Mouse (Mus musculus) gastrocnemius, adult 18-20 months (tissue): ENCODE data around the gene Vat1l. TPM values are rescaled to one million over a fixed set of nuclear protein-coding genes. Genes with fewer than 3 reads are reported as not detected.

Experiments used
- DNase-seq: peaks from one replicate; pipeline ENCODE4 v3.0.0; 2021; ENCODE audit warnings: low spot score
- long read RNA-seq, 2 experiments: library from polyadenylated mRNA; stranded (forward); transcript quantifications; one replicate each; pipeline ENCODE4 v2.0.0; 2021
- total RNA-seq, 2 experiments: library from RNA; stranded (reverse); gene quantifications; 2 replicates each; pipeline ENCODE4 v1.2.3; 2021

The Vat1l gene
- under 1 TPM; 0.41 to 0.45 TPM for total RNA-seq
- long read RNA-seq, experiment 1: 0 reads
- long read RNA-seq, experiment 2: 0 reads

DNA sequence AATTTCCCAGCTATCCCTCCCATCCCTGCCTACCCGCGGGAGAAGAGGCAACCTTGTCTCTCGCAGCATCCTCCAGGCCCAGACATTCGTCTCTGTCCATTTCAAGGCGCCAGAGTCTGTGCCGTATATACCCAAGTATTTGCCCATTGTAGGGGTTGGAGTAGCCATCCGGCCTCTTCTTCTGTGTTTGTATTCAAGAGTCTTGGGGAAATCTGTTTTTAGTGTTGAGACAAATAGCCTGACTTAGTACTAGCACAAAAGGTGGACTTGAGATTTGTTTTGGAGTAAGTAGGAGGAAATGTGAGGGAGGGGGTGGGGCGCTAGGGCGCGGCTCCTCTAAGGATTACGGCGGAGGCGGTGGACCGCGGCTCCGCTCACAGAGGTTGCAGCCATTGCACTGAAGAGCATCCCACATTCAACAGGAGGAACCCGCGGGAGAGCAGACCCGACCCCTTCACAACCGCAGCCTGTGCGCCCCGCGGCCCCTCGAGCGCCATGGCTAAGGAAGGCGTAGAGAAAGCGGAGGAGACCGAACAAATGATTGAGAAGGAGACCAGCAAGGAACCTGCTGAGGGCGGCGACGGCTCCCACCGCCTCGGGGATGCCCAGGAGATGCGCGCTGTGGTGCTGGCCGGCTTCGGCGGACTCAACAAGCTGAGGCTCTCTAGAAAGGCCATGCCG, at the start of gene Vat1l:
Vat1l (plus strand) TSS at position 392 of the 681 bp plus-strand sequence.
- DNase-seq: no peak

DNA sequence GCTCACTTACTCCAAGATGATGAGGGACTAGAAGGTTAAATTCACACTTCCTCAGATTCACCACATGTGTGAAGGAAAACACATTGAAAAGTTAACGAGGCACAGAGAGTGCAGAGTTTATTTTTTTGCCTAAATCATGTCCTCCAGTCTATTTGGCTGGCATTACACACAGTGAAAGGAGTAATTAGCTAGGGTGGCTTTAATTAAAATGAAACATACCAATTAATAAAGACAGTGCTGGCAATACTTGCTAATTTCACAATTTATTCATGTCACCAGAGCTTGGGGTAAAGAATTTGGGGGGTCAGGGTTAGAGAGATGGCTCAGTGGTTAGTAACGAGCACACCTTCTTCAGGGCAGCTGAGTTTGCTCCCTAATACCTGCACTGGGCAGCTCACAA, 46.8 kb upstream of the Vat1l start:
- DNase-seq: no peak

DNA sequence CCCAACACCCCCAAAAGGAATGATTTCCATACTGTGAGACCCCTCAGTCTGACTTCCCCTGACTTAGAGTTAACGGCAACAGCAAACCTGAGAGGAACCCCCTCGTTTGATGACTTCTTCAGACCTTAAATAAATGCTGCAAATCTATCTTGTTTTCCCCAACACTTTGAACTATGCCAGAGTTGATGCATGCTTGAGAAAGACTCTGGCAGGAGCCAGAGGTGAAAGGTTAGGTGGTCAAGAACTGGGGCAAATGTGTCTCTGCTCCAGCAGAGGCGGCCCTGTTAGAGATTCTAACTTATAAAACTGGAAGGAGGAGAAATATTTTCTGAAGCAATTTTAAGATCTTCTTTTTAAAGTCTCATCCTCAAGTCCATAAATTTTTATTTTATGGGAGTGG, 45.7 kb upstream of the Vat1l start:
- DNase-seq: no peak

DNA sequence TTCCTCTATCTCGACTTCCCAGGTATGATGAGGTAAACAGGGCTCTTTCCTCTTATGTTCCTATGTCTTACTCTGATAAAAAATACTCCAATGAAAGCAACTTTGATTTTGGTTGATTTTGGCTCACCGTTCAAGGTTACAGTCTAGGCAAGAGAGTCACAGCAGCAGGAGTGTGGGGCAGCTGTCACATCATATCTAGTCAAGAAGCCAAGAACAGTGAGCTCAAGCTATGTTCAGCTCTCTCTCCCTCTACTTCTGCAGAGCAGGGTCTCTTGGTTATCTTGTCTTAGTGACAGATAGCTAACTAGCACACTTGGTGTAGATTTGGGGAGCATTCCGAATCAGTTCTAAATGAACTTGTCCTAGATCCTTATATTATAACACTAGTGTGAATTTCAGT, 41.5 kb upstream of the Vat1l start:
- DNase-seq: no peak

DNA sequence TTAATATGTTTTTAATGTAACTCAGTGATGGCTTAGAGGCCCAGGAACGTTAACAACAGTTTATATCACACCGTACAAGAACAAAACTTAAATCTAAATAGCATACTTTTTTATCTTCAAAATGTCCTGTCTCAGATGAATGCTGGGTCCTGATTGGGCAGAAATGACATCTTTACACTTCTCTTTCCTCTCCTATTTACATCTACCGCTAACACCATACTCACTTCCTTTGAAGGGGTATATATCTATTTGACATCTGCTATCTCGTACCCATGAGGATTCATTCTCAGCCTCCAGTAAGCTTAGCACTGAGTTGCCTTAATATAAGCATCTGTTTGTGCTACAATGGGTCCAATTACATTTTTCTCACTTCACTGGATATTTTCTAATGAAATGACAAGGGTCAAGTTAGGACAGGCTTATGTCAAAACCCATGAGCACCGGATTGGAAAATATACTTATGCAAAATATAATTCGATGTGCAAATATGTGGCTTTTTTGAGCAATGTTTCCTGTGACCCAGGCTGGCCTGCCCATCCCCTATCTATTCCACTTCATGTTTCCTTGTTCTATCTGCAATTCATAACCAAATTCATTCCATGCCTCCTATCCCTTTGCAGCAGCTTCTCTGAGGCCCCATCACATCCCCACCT, 40.8 kb upstream of the Vat1l start:
- no peak for DNase-seq

DNA sequence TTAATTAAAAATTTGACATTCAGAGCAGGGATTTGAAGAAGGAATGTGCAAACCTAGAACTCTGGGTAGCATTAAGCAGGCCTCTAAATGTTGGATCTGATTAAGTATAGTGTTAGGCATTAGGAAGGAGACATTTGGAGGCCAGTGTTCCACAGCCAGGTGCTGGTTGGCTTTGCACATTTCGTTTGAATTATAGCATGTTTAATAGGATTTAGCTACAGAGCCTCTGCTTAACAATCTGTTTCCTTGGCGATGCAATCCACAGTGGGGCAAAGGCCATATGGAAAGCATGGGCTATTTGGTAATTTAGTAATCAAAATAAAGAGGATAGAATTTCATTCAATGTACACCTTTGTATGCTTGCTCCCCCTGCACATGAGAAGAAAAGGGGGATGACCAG, 39.7 kb upstream of the Vat1l start:
- no peak for DNase-seq

DNA sequence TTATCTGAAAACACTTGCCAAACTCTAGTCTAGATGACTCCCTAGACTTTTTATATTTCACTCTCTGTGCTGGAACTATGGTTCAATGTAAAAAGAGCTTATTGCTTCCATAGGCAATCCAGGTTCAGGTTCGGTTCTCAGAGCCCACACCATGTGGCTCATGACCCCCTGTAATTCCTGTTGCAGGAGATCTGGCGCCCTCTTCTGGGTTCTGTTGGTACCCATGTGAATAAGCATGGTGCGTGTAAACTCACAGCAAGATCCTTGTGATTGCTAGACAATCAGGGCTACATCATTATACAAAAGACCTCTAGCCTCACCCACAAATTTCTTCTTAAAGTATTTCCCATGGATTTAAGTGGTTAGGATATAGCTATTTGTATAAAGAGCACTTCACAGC, 28.7 kb upstream of the Vat1l start:
- DNase-seq: no peak

DNA sequence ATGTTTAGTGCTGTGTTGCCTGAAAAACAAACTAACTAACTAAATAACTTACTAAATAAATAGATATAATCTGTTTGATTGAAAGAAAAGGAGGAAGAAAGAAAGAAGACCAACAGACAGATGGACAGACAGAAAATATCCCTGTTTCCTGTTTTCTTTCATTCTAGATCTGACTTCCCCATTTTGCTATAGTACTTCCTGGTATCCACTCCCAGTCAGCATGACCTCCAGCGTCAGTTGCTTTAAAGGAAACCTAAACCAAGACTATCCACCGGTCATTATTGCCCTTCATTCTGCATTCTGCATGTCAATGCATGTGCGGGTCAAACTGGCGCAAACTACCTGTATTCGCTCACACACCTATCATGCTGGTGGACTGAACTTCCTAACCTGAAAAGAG, 12.1 kb upstream of the Vat1l start:
- no peak for DNase-seq

DNA sequence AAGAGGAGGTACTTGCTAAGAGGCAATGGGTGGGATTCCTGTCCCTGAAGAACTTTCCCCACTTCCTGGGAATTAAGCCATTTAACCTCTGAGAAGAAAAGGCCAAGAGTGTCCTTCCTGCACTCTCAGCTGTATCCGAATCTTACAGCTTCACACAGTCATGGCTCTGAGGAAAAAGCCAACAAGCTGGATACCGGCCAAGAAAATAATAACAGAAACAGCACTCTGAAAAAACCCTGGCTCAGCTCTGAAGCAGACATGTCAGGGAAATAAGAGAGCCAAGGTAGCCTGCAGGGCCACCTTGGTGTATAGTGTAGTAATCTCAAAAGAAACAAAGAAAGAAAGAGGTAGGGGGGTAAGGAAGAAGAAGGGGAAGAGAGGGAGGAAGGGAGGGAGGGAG, 6.4 kb upstream of the Vat1l start:
- no peak for DNase-seq

DNA sequence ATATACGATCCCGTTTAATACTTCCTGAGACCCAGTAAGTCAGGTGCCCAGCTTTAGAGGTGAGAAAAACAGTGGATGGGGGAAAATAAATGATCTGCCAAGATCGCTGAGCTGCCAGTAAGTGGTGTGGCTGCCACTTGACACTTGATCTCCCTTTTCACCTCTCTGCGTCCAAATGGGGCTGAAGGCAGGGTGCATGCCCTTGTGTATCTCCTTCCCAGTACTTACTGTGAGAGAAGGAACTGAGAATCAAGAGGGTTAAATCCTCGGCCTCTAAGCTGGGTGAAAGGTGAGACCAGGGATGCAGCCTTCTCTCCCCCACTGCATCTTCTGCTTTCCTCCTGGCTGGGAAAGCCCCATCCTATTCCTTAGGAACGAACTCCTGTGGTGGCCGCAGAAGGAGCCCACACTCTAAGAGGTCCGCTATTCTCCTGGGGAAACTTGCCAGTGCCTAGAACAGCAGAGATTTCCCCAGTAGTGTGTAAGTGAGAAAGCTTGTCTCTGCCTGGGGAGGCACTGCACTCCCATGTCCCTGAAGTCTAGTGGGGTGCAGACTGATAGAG, 1.1 kb downstream of the Vat1l start:
- DNase-seq: no peak

DNA sequence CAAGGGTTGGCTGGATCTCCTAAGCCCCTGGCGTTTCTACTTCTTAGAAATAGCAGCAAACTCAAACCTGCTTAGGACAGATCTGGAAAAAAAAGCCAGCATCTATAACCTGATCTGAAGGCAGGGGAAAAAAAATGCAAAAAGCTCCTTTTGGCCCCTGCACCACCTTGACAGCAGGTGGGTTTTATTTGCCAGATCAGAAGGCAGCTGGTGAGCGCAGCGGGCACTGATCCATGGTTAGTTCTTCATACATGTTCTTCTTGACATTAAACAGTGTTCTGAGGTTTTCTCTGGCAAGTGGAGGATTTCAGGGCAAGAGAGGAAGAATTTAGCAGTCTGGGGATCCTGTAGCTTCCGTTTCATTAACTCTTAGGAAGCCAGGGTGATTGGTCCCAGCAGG, 1.6 kb downstream of the Vat1l start:
- DNase-seq: no peak

DNA sequence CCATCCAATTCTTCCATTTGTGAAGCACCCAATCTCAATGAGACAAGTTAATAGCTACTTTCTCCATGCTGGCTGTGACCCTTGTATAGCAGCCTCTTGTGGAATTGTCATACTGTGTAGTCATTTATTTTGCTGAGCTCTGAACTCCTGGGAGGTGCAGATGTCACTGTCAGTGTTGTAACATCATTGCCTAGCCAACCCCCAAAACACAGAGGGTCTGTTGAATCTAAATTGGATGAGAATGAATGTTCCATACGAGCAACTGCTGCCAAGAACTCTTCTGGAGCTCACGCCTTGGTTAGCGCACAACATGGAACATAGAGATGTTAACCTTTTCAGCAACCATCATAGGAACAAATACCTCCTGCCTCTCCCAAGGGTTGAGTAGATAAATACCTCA, 15.4 kb downstream of the Vat1l start:
- DNase-seq: no peak

DNA sequence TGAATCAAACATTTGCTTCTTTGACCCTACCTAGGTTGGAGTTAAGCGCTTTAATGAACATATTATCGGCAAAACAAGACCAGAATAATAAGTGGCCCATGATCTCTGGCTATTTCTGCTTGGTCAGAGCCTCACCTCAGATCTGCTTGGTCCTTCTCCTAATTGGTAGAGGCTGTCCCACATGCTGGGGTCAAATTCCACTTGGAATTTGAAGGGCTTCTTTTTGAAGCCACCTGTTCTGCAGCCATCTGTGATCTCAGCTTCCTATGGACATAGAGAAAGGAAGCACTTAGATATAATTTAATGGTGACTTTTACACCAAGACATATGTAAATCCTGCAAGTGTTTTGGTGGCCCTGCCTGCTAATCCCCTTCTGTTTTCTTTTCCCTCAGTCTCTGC, 16.6 kb downstream of the Vat1l start:
- no peak for DNase-seq

DNA sequence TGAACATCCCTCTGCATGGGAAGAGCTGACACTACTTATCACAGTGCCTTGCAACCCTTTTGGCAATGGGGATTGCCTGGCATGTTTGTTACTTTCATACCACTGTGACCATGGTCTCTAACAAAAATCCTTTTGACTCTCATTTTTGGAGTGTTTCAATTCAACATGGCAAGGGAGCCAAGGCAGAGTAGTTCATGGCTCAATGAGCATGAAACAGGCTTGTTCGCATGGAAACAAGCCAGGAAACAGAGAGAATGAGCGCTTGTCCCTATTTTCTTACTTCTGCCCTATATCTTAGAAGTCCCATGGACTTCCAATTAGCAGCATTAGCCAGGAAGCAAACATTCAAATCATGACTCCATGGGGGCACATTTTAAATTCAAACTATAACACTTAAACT, 18.6 kb downstream of the Vat1l start:
- no peak for DNase-seq

DNA sequence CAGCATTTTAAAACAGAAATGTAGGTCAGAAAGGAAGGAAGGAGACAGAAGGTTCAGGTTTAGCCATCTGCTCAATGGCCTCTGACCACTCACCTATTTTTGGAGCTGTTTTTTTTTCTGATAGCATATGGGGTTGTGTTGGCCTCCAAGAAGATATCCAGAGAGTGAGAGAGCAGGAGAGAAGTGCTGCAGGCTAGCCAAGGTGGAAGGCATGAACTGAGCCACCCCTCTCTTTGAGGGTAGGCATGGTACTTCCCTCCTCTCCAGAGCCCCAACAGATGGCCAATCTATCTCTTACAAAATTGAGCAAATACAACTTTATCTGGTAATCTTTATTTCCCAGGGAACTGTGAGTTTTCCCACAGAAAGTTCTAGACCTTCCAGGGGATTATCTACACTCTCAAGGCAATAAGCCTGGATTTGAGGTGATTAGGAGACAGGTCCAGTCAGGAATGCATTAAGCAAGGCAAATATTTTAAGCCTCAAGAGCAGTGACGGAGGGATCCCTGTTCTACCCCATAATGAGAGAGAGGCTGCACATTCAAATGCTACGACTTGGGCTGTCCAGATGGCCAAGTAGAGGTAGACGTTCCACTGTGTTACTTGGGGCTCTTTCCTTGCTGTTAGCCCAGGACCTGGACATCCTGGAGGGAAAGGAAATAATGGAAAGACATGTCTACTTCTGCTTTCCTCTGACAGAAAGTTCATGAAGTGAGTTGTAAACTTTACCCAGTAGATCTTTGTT, 46.1 kb downstream of the Vat1l start:
- DNase-seq: no peak

DNA sequence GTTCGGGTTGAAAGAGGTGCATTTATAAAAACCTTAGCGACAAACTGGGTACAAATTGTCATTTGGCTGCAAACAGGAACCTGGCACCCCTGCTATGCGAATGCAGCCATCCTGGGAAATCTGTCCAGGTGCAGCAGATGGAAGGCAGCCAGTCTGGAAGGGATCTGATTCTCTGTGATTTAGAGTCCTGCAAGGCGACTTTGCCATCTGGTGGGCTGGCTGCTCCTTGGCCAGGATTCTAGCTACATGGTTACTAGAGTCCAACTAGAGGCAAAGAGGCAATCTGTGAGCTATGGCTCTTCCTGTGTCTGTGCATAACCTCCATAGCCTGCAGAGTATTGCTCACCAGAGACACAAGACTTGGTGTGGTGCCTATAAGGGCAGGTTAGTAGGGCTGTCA, 53.3 kb downstream of the Vat1l start:
- DNase-seq: no peak

DNA sequence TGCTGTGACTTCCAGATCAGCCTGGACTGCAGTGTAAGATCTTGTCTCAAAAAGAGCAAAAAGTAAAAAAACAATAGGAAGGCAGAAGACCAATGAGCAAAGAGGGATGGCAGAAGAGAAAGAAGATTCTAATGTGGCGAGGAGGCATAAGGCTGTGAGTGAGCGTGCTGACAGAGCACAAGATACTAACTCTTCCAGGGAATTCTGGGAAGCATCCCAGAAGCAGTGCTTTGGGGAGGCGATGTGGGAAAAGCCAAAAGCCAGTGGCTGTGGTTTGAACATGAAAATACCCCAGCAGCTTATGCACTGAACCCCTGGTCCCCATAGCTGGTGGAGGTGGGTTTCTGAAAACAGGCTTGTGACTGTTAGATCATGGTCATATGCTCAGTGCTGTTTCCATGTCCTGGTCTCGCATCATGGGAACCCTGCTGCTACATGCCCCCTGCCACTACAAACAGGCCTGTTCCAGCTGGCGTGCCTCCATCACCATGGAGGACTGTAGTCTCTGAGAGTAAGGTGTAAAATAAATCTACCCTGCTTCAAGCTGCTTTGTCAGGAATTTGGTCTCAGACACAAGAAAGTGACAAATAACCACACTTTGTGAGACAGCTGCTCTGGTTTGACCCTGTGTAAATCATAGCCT, 54.4 kb downstream of the Vat1l start:
- no peak for DNase-seq

DNA sequence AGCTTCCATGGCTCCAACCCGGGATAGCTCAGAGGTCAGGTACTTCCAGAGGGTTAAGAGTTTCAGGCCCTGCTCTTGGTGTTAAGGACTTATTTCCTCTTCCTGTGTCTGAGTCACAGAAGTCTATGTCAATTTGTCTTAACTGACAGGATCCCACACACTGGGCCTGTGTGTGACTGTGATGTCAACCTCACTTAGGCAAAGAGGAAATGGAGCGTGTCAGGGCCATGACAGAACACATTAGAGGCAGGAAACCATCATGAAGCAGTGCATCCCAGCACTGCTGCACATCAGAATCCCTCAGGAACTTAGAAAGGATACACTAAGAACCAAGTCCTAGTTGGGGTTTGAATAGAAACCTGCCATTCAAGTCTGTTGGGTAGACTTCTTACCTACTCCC, 56.9 kb downstream of the Vat1l start:
- DNase-seq: no peak

DNA sequence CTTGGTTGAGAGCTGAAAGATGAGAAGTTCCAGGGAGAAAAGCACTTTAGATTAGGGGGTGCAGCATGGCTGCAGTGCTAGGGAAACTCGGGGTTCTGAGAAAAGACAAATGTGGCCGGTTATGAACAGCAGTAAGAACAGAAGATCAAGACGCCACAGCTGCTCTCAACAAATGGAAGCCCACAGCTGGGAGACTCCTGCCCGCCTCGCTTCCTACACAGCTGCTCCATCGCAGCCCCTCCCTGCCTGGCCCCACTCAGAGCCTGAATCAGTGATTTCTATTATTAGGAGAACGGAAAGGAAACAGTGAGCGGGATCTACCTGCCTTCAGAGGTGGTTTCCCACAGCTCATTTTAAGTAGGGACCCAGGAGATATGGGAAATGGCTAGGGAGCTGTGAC, 69.1 kb downstream of the Vat1l start:
- no peak for DNase-seq

DNA sequence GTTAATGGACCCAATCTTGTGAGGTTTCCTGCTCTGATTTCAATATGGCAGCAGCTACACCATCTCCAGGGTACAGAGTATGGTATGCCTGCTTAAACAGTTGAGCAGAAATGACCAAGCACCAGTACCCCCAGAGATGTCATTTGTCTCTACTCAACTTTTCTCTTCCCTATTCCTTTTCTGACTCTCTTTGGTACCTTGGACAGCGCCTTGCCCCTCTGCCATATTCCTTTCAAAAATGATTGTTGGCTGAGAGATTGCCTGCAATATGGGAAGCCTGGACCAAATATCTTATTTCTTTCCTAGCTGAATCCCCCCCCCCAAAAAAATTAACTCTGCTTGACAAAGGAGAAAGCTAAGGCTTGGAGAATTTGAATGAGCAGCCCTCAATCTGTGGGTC, 75.7 kb downstream of the Vat1l start:
- DNase-seq: no peak

DNA sequence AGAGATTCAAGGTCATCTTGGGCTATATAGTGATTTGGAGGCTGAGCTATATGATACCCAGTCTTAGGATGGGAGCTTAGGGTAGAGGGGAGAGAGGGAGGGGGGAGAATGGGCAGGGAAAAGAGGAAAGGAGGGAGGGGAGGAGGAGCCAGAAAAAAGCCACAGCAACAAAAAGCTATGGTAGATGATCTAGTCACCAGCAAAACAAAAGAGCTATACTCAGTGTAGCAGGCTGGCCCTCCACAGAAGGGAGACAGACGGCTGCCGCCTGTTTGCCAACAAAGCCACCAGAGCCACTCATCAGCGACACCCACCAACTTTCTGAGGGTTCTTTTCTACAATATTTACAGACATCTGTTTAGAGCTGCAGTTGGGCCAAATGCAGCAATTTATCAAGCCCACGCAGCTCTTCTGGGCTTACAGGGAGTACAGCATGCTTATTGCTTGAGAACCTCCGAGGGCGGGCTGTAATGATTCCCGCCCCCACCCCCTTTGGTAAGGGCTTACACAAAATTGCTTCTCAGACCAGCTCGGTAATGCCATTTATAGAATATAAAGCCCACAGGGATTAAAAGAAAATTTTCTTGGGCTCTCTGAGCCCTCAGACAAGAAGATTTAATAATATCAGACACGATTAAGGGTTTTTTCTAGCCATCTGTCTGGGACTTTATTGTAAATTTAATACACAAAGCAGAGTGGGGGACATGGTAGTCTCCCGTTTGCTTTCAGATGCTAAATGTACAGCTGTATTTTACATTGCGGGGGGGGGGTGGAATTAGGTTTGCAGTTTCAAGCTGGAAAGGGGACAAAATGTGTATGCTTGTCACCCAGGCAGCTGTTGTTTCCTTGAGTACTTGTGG, 89.7 kb downstream of the Vat1l start:
- DNase-seq: no peak
